Mouse (Mus musculus): ENCODE measurements around the gene Ptpn1. TPM values are rescaled to one million over a fixed set of nuclear protein-coding genes. Genes with fewer than 3 reads are reported as not detected.

Ptpn1 gene
- polyA plus RNA-seq, 1 experiment from 2014 or later: 87.3 TPM

GRCm38 (mm10) chr2:167941745-167942176, 9.9 kb downstream of the Ptpn1 start:
- peaks cover 49% of the 10 kb centered on the region for H3K4me1 ChIP-seq (replicated peaks; ENCODE audit: control insufficient read depth, insufficient read depth, low read length)
- H3K27me3 ChIP-seq (replicated peaks; ENCODE audit: control insufficient read depth, insufficient read depth, low read length): no peaks in the 10 kb centered on the region
- no peaks in the 10 kb centered on the region for H3K9me3 ChIP-seq (ENCODE audit: control insufficient read depth, low read length)
- H3K4me2 ChIP-seq (ENCODE audit: low read length): no peak overlapping the region
- H3K4me3 ChIP-seq (replicated peaks; ENCODE audit: low read length): no peak overlapping the region
- ATAC-seq: no peak
- WGBS: 40% methylated on average over 6 of the region's 6 CpGs
- no peak overlapping the region for H3K9ac ChIP-seq (replicated peaks; ENCODE audit: low read depth, low read length)
- peak overlapping the region; percentile 71 for H3K27ac ChIP-seq (ENCODE audit: low read length)
- H3K36me3 ChIP-seq (ENCODE audit: control insufficient read depth, insufficient read depth): no peaks in the 10 kb centered on the region

DNA sequence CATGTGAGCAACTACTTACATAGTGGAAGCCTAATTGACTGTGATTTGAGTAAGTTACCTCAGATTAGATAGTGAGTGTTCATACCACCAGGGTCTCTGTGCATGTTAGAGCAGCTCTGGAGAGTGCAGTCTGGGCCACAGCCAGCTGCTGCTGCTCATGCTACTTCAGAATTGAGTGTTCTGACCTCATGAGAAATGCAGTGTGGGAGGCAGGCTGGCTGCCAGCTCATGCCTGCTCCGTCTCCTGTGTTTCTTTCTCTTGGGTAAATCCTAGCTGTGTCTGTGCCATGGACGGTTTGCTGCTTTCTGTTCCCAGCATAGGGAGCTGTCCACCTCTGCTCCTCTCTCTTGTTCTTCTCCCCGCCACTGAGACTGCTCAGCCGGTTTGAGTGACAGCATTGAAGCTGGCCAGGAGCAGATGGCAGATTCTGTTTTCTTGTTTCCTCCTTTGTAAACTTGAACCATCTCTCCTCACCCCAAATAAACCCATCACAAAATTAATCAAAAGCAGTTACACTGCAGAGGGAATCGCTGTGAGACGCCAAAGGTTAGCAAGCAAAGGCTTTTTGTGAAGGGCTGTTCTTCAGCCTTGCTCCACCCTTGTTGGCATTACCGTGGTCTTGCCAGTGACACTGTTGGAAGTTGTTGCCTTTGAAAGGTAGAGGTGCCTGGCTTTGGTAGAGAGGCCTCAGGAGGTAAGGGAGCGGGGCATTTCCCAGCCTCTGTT, 10.5 kb downstream of the Ptpn1 start:
- Histone ChIP-seq H3K27me3 (replicated peaks; ENCODE audit: control insufficient read depth, insufficient read depth, low read length) (no peaks in the 10 kb centered on the region), H3K9me3 (ENCODE audit: control insufficient read depth, low read length) (no peaks in the 10 kb centered on the region), H3K4me2 (ENCODE audit: low read length) (peak overlapping the region; percentile 18; the same call in 1 of the 2 replicates), H3K36me3 (ENCODE audit: control insufficient read depth, insufficient read depth) (no peaks in the 10 kb centered on the region), H3K4me1 (replicated peaks; ENCODE audit: control insufficient read depth, insufficient read depth, low read length) (peaks cover 49% of the 10 kb centered on the region), H3K9ac (replicated peaks; ENCODE audit: low read depth, low read length) (peak overlapping the region; percentile 30), H3K4me3 (replicated peaks; ENCODE audit: low read length) (no peak overlapping the region), H3K27ac (ENCODE audit: low read length) (peak overlapping the region; percentile 71)
- peak; percentile 77 for ATAC-seq
- WGBS: 20% methylated on average over 8 of the region's 8 CpGs

GRCm38 (mm10) chr2:167942926-167943633, 11.2 kb downstream of the Ptpn1 start:
- 0 out of 2 replicates have a peak overlapping the region, but pooled peaks have one; percentile 18 for H3K4me2 ChIP-seq (ENCODE audit: low read length)
- 48% methylated on average over 12 of the region's 12 CpGs for WGBS
- H3K9me3 ChIP-seq (ENCODE audit: control insufficient read depth, low read length): no peaks in the 10 kb centered on the region
- no peaks in the 10 kb centered on the region for H3K36me3 ChIP-seq (ENCODE audit: control insufficient read depth, insufficient read depth)
- no peak overlapping the region for H3K4me3 ChIP-seq (replicated peaks; ENCODE audit: low read length)
- H3K4me1 ChIP-seq (replicated peaks; ENCODE audit: control insufficient read depth, insufficient read depth, low read length): peaks cover 51% of the 10 kb centered on the region
- peak overlapping the region; percentile 71 for H3K27ac ChIP-seq (ENCODE audit: low read length)
- no peak overlapping the region; the same call in 1 of the 2 replicates for H3K9ac ChIP-seq (replicated peaks; ENCODE audit: low read depth, low read length)
- H3K27me3 ChIP-seq (replicated peaks; ENCODE audit: control insufficient read depth, insufficient read depth, low read length): no peaks in the 10 kb centered on the region
- no peak for ATAC-seq

DNA sequence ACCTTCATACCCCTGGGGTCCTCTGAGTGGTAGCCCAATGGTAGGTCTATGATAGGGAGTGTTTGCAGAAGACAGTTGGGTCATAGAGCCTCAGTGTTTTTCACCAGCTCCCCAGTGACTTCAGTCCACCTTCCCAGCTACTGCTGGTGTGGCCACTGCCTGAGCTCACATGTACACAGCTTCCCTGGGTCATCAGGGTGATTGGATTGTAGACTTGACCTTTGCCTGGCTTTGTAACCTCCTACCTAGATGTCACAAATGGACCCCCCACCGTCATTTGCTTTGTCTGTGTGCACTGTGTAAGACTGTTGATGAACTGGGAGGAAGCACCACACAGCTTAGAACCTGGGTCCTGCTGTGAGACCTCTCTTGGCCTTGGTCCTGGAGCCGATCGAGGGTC, 12.3 kb downstream of the Ptpn1 start:
- H3K4me1 ChIP-seq (replicated peaks; ENCODE audit: control insufficient read depth, insufficient read depth, low read length): peaks cover 51% of the 10 kb centered on the region
- H3K9ac ChIP-seq (replicated peaks; ENCODE audit: low read depth, low read length): no peak overlapping the region
- no peak for ATAC-seq
- no peak overlapping the region for H3K27ac ChIP-seq (ENCODE audit: low read length)
- WGBS: 80% methylated on average over 3 of the region's 3 CpGs
- H3K4me2 ChIP-seq (ENCODE audit: low read length): no peak overlapping the region
- H3K4me3 ChIP-seq (replicated peaks; ENCODE audit: low read length): no peak overlapping the region
- H3K9me3 ChIP-seq (ENCODE audit: control insufficient read depth, low read length): no peaks in the 10 kb centered on the region
- no peaks in the 10 kb centered on the region for H3K36me3 ChIP-seq (ENCODE audit: control insufficient read depth, insufficient read depth)
- no peaks in the 10 kb centered on the region for H3K27me3 ChIP-seq (replicated peaks; ENCODE audit: control insufficient read depth, insufficient read depth, low read length)

DNA sequence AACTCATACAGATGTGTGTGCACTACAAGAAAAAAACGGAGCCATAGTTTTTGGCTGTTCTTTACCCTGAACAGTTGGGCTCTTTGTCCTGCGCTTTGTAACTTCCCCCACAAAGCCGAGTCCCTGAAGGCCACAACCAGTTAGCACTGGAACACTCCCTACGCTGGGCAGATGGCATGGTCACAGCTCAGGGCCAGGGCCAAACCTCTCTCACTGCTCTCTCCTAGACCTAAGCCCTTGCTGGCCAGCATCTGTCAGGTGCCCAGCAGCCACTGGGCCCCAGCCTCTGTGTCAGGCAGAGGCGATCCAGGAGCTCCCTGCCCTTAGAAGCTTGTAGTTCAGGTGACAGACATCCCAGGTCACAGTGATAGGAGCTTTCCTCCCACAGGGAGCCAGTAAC, 13.6 kb downstream of the Ptpn1 start:
- H3K36me3 ChIP-seq (ENCODE audit: control insufficient read depth, insufficient read depth): no peaks in the 10 kb centered on the region
- no peak for ATAC-seq
- H3K9me3 ChIP-seq (ENCODE audit: control insufficient read depth, low read length): no peaks in the 10 kb centered on the region
- peaks cover 45% of the 10 kb centered on the region for H3K4me1 ChIP-seq (replicated peaks; ENCODE audit: control insufficient read depth, insufficient read depth, low read length)
- WGBS: 81% methylated on average over 5 of the region's 5 CpGs
- H3K9ac ChIP-seq (replicated peaks; ENCODE audit: low read depth, low read length): no peak overlapping the region
- H3K4me2 ChIP-seq (ENCODE audit: low read length): no peak overlapping the region
- H3K4me3 ChIP-seq (replicated peaks; ENCODE audit: low read length): no peak overlapping the region
- H3K27me3 ChIP-seq (replicated peaks; ENCODE audit: control insufficient read depth, insufficient read depth, low read length): no peaks in the 10 kb centered on the region
- H3K27ac ChIP-seq (ENCODE audit: low read length): no peak overlapping the region

DNA sequence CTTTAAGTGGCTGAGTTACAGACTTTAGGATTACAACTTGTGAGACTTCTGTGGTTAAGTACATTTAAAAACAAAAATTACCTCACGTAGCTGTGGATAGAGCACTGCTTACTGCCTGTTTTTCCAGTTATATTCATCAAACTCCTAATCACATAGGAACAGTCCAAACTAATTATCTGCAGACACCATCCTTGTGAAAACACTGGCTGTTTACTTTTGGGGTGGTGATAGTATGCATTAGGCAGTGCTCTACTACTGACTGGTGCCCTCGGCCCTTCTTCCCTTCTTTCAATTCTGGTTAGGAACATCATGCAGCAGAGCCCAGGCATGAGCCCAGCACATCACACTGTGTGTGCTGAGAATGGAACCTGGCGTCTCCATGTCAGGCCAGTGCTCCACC, 15.4 kb downstream of the Ptpn1 start:
- Histone ChIP-seq H3K27ac (ENCODE audit: low read length) (no peak overlapping the region), H3K36me3 (ENCODE audit: control insufficient read depth, insufficient read depth) (no peaks in the 10 kb centered on the region), H3K4me1 (replicated peaks; ENCODE audit: control insufficient read depth, insufficient read depth, low read length) (peaks cover 31% of the 10 kb centered on the region), H3K4me3 (replicated peaks; ENCODE audit: low read length) (no peak overlapping the region), H3K9me3 (ENCODE audit: control insufficient read depth, low read length) (no peaks in the 10 kb centered on the region), H3K27me3 (replicated peaks; ENCODE audit: control insufficient read depth, insufficient read depth, low read length) (no peaks in the 10 kb centered on the region), H3K4me2 (ENCODE audit: low read length) (no peak overlapping the region), H3K9ac (replicated peaks; ENCODE audit: low read depth, low read length) (no peak overlapping the region)
- ATAC-seq: no peak
- 86% methylated on average over 3 of the region's 3 CpGs for WGBS

DNA sequence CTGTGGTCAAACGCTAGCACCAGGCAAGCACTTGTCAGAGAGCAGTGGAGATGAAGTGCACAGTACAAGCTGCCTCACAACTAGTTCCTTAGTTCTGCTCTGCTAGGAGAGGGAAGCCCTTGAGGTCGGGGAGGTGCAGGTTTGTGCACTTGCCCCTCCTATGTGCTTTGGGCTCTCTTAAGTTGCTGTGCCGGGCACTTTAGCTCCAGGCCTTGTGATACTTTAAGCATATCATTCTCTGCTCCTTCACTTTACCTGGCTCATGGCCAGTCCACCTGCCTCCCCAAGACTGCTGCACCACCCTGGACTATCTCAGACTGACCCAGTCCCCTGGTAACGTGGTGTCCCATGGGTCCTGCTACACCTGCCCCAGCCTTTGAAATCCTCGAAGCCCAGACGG, 16.2 kb downstream of the Ptpn1 start:
- no peaks in the 10 kb centered on the region for H3K9me3 ChIP-seq (ENCODE audit: control insufficient read depth, low read length)
- no peak overlapping the region for H3K4me2 ChIP-seq (ENCODE audit: low read length)
- no peak overlapping the region for H3K9ac ChIP-seq (replicated peaks; ENCODE audit: low read depth, low read length)
- H3K4me1 ChIP-seq (replicated peaks; ENCODE audit: control insufficient read depth, insufficient read depth, low read length): peaks cover 24% of the 10 kb centered on the region
- H3K27ac ChIP-seq (ENCODE audit: low read length): no peak overlapping the region
- no peak overlapping the region for H3K4me3 ChIP-seq (replicated peaks; ENCODE audit: low read length)
- H3K27me3 ChIP-seq (replicated peaks; ENCODE audit: control insufficient read depth, insufficient read depth, low read length): no peaks in the 10 kb centered on the region
- ATAC-seq: no peak
- H3K36me3 ChIP-seq (ENCODE audit: control insufficient read depth, insufficient read depth): no peaks in the 10 kb centered on the region
- 75% methylated on average over 6 of the region's 6 CpGs for WGBS

DNA sequence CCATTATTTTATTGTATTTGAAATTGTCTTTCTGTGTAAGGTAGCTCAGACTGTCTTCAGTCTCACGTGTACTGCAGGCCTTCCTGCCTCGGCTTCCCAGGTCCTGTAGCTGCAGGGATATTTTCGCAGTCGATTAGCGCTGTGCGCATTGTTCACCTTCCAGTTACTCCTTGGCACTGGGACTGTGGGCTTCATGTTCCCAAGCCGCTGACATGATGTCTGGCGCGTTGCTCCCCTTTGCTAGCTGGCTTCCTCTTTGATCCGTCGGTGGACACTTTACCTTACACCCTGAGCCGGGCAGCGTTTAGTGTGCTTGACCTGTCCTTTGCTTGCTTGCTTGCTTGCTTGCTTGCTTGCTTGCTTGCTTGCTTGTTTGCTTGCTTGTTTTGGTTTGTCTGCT, 16.7 kb downstream of the Ptpn1 start:
- H3K9me3 ChIP-seq (ENCODE audit: control insufficient read depth, low read length): no peaks in the 10 kb centered on the region
- WGBS: 70% methylated on average over 13 of the region's 13 CpGs

DNA sequence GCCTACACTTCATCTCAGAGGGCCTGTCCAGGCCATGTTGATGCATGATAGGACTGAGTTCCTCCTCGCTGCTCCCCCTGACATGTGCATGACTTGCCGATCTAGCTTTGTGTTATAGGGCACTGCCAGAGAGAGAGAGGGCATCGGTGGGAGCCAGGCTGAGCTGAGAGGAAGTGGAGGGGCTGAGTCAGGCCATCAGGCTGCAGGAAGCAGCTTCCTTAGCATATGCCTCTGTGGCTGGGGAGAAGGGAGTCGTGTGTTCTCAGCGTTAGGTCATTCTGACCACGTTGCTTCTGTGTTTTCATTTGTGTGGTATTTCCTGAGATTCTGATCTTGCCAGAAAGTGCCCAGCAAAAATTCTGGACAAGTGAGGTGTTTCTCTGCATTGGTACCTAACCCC, 17.4 kb downstream of the Ptpn1 start:
- WGBS: 72% methylated on average over 6 of the region's 6 CpGs
- H3K9me3 ChIP-seq (ENCODE audit: control insufficient read depth, low read length): no peaks in the 10 kb centered on the region
- H3K4me3 ChIP-seq (replicated peaks; ENCODE audit: low read length): no peak overlapping the region
- H3K9ac ChIP-seq (replicated peaks; ENCODE audit: low read depth, low read length): no peak overlapping the region
- H3K4me1 ChIP-seq (replicated peaks; ENCODE audit: control insufficient read depth, insufficient read depth, low read length): peaks cover 12% of the 10 kb centered on the region
- no peak for ATAC-seq
- no peaks in the 10 kb centered on the region for H3K36me3 ChIP-seq (ENCODE audit: control insufficient read depth, insufficient read depth)
- no peak overlapping the region for H3K27ac ChIP-seq (ENCODE audit: low read length)
- H3K27me3 ChIP-seq (replicated peaks; ENCODE audit: control insufficient read depth, insufficient read depth, low read length): no peaks in the 10 kb centered on the region
- H3K4me2 ChIP-seq (ENCODE audit: low read length): no peak overlapping the region

More for the DNA sequence above, 16.7 kb downstream of the Ptpn1 start:
- Histone ChIP-seq H3K9ac (replicated peaks; ENCODE audit: low read depth, low read length) (no peak overlapping the region), H3K36me3 (ENCODE audit: control insufficient read depth, insufficient read depth) (no peaks in the 10 kb centered on the region), H3K27me3 (replicated peaks; ENCODE audit: control insufficient read depth, insufficient read depth, low read length) (no peaks in the 10 kb centered on the region), H3K4me3 (replicated peaks; ENCODE audit: low read length) (no peak overlapping the region), H3K27ac (ENCODE audit: low read length) (no peak overlapping the region), H3K4me2 (ENCODE audit: low read length) (no peak overlapping the region), H3K4me1 (replicated peaks; ENCODE audit: control insufficient read depth, insufficient read depth, low read length) (peaks cover 18% of the 10 kb centered on the region)
- ATAC-seq: no peak

Data from forebrain, embryonic 16.5 days (tissue).